Mouse (Mus musculus) embryonic facial prominence, embryonic 15.5 days (tissue): Measurements from ENCODE around the gene Ncoa7. TPM values are rescaled to one million over a fixed set of nuclear protein-coding genes. Genes with fewer than 3 reads are reported as not detected.
A peak's percentile ranks its signal among the peaks of the same experiment; 100 is the strongest.

ENCODE experiments used
- ATAC-seq: fragments of 200-750 bp; cut with Nextera tagmentation; 2 replicates; pipeline ENCODE4 v1.8.0; 2017; ENCODE audit warnings: low read depth, moderate TSS enrichment; ENCODE audit not compliant: insufficient number of reproducible peaks, low FRiP score, low TSS enrichment
- H3K27ac ChIP-seq: fragments of 300-500 bp; sonication (generic); replicated peaks from 2 replicates; pipeline ENCODE4 v1.5.1; 2015; ENCODE audit warnings: mild to moderate bottlenecking, inconsistent platforms
- H3K27me3 ChIP-seq: fragments of 300-500 bp; sonication (generic); 2 replicates; pipeline ENCODE4 v1.6.1; 2015; ENCODE audit warnings: inconsistent platforms
- H3K36me3 ChIP-seq: fragments of 300-500 bp; sonication (generic); 2 replicates; pipeline ENCODE4 v1.6.1; 2015; ENCODE audit warnings: mild to moderate bottlenecking, inconsistent platforms
- H3K4me1 ChIP-seq: fragments of 300-500 bp; sonication (generic); 2 replicates; pipeline ENCODE4 v1.6.1; 2015; ENCODE audit warnings: inconsistent platforms
- H3K4me2 ChIP-seq: fragments of 300-500 bp; sonication (generic); replicated peaks from 2 replicates; pipeline ENCODE4 v1.6.1; 2015; ENCODE audit warnings: mild to moderate bottlenecking, inconsistent platforms
- H3K4me3 ChIP-seq: fragments of 300-500 bp; sonication (generic); replicated peaks from 2 replicates; pipeline ENCODE4 v1.5.1; 2015; ENCODE audit warnings: mild to moderate bottlenecking, inconsistent platforms
- H3K9ac ChIP-seq: fragments of 300-500 bp; sonication (generic); 2 replicates; pipeline ENCODE4 v1.6.1; 2015; ENCODE audit warnings: inconsistent platforms
- H3K9me3 ChIP-seq: fragments of 300-500 bp; sonication (generic); replicated peaks from 2 replicates; pipeline ENCODE4 v1.6.1; 2016; ENCODE audit warnings: inconsistent platforms
- WGBS: fragments of 180-500 bp; shearing (Covaris S2); methylation state at CpG from one replicate; pipeline ENCODE4 v1.1.7; 2015; 5-methylcytosine and 5-hydroxymethylcytosine counted together
- polyA plus RNA-seq: library from polyadenylated mRNA; unstranded; fragments of >200 nt; fragmentation: Nextera tagmentation; extraction: Ambion mirVana; gene quantifications from 2 replicates; pipeline ENCODE4 v1.2.1, GENCODE M21; 2015

Gene Ncoa7
- polyA plus RNA-seq, 1 experiment from 2014 or later: 8.8 TPM

GRCm38 (mm10) chr10:30618091-30618917 is 184.8 kb downstream of the Ncoa7 start:
- under 1% methylated on average over 49 of the region's 49 CpGs for WGBS
- Histone ChIP-seq H3K4me2 (peak overlapping the region; percentile 71), H3K9ac (peak overlapping the region; percentile 57), H3K4me1 (0 out of 2 replicates have a peak, but pooled peaks cover 3% of the 10 kb centered on the region), H3K9me3 (no peaks in the 10 kb centered on the region), H3K36me3 (no peaks in the 10 kb centered on the region), H3K4me3 (peak overlapping the region; percentile 62), H3K27me3 (no peaks in the 10 kb centered on the region), H3K27ac (peak overlapping the region; percentile 97)
- peak; percentile 100 for ATAC-seq

DNA sequence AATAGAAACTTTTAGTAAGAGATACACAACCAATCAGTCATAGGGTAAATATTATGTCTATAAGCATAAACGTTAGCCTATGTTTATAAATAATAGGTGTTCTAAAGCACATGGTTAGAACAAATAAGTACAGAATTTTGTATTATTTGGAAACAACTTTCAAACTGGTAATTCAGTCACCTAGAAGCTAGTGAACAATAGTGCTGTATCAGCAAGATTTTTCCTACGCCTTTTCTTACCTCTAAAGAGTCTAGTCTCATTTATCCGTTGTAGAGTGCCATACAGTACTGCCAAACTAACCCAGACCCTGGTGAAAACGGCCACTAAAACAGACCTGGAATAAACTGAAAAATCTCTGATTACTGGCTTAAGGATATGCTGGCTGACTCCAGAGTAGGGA is 190.1 kb downstream of the Ncoa7 start:
- H3K9me3 ChIP-seq: no peaks in the 10 kb centered on the region
- no peaks in the 10 kb centered on the region; the same call in 1 of the 2 replicates for H3K36me3 ChIP-seq
- H3K4me2 ChIP-seq: no peak overlapping the region
- no peak overlapping the region for H3K9ac ChIP-seq
- H3K4me3 ChIP-seq: no peak overlapping the region
- 0 out of 2 replicates have a peak, but pooled peaks cover 3% of the 10 kb centered on the region for H3K4me1 ChIP-seq
- WGBS: 83% methylated on average over 4 of the region's 4 CpGs
- no peaks in the 10 kb centered on the region for H3K27me3 ChIP-seq
- ATAC-seq: no peak
- no peak overlapping the region for H3K27ac ChIP-seq

- H3K27ac ChIP-seq: no peak overlapping the region
- H3K27me3 ChIP-seq: no peaks in the 10 kb centered on the region
- no peak for ATAC-seq
- H3K9ac ChIP-seq: no peak overlapping the region
- no peaks in the 10 kb centered on the region for H3K4me1 ChIP-seq
- no peak overlapping the region for H3K4me3 ChIP-seq
- no peaks in the 10 kb centered on the region; the same call in 1 of the 2 replicates for H3K36me3 ChIP-seq
- H3K9me3 ChIP-seq: no peaks in the 10 kb centered on the region
- no peak overlapping the region for H3K4me2 ChIP-seq
Measured at GRCm38 (mm10) chr10:30609614-30610013, 193.5 kb downstream of the Ncoa7 start.

DNA sequence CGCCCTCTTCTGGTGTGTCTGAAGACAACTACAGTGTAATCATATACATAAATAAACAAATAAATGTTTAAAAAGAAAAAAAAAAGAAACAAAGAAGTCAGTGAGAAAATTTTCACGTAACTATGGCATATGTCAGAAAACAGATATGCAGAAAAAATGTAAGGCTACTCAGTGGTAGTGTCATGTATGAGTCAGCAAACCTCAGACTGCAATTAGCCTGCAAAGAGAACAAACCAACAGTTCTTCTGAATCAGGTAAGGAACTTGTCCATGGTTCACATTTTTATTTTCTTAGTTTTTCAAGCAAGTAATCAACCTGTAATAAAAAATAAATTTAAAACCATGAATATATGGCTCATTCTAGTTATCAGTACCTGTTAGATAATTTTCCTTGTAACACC is 195.0 kb downstream of the Ncoa7 start:
- Histone ChIP-seq H3K9me3 (no peaks in the 10 kb centered on the region), H3K4me2 (no peak overlapping the region), H3K4me1 (no peaks in the 10 kb centered on the region), H3K27me3 (no peaks in the 10 kb centered on the region), H3K9ac (no peak overlapping the region), H3K27ac (no peak overlapping the region), H3K4me3 (no peak overlapping the region), H3K36me3 (no peaks in the 10 kb centered on the region; the same call in 1 of the 2 replicates)
- no peak for ATAC-seq
- 62% methylated on average over 2 of the region's 2 CpGs for WGBS

- peak within 1 kb of the TSS; percentile 67 for H3K4me2 ChIP-seq
- H3K27ac ChIP-seq: peak within 1 kb of the TSS; percentile 89
- H3K27me3 ChIP-seq: no peaks in the 10 kb centered on the region
- 0 out of 2 replicates have a peak, but pooled peaks cover 11% of the 10 kb centered on the region for H3K4me1 ChIP-seq
- under 1% methylated on average over 28 of the region's 28 CpGs for WGBS
- H3K4me3 ChIP-seq: peak within 1 kb of the TSS; percentile 78
- ATAC-seq: peak; percentile 92
- H3K9me3 ChIP-seq: no peaks in the 10 kb centered on the region
- H3K9ac ChIP-seq: peak within 1 kb of the TSS; percentile 74
- H3K36me3 ChIP-seq: peaks cover 8% of the 10 kb centered on the region; the same call in 1 of the 2 replicates
Measured at GRCm38 (mm10) chr10:30600542-30600966, 202.6 kb downstream of the Ncoa7 start, which contains the start of gene Trmt11. Gene Trmt11 (minus strand): TSS chr10:30600749.

- Histone ChIP-seq H3K4me3 (peak overlapping the region; percentile 78), H3K27ac (peak overlapping the region; percentile 89), H3K36me3 (peaks cover 10% of the 10 kb centered on the region; the same call in 1 of the 2 replicates), H3K4me2 (peak overlapping the region; percentile 67), H3K9ac (peak overlapping the region; percentile 74), H3K9me3 (no peaks in the 10 kb centered on the region), H3K4me1 (0 out of 2 replicates have a peak, but pooled peaks cover 11% of the 10 kb centered on the region), H3K27me3 (no peaks in the 10 kb centered on the region)
- ATAC-seq: peak; percentile 77
- WGBS: 0% methylated on average over 21 of the region's 27 CpGs
Measured at GRCm38 (mm10) chr10:30600094-30600534, 203.0 kb downstream of the Ncoa7 start.

- WGBS: 67% methylated on average over 5 of the region's 5 CpGs
- Histone ChIP-seq H3K4me3 (no peak overlapping the region), H3K27me3 (no peaks in the 10 kb centered on the region), H3K9ac (no peak overlapping the region), H3K4me1 (no peaks in the 10 kb centered on the region), H3K36me3 (peaks cover 34% of the 10 kb centered on the region), H3K27ac (no peak overlapping the region), H3K9me3 (no peaks in the 10 kb centered on the region), H3K4me2 (no peak overlapping the region)
- ATAC-seq: no peak
Measured at GRCm38 (mm10) chr10:30587037-30587436, 216.1 kb downstream of the Ncoa7 start.

DNA sequence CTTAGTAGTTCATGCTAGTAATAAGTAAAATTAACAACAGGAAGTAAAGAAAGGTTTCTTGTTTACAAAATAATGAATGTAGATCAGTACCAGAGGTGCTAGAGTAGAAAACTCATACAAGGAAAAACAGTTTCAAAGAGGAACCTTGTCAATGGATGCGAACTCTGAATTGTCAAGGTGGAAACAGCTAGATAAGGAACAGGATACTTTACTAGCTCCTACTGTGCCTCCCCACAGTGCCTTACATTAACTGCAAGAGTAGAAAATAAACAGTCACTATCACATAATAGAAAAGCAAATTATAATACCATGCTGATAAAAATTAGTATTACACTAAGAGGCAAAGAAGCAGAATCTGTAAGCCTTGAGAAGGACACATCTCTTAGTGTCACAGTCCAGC is 217.4 kb downstream of the Ncoa7 start:
- Histone ChIP-seq H3K4me2 (no peak overlapping the region), H3K27me3 (no peaks in the 10 kb centered on the region), H3K27ac (no peak overlapping the region), H3K9me3 (no peaks in the 10 kb centered on the region), H3K36me3 (peaks cover 36% of the 10 kb centered on the region), H3K4me3 (no peak overlapping the region), H3K4me1 (no peaks in the 10 kb centered on the region), H3K9ac (no peak overlapping the region)
- 94% methylated on average over 1 of the region's 1 CpGs for WGBS
- ATAC-seq: no peak

Other genes starting within 250 kb of the Ncoa7 start
- gene Trmt11, start 202.6 kb downstream of the Ncoa7 start, polyA plus RNA-seq: 23.0 and 24.6 TPM in 2 replicates
- 20.1 and 21.5 TPM in 2 replicates for gene Hint3, start 173.7 kb downstream of the Ncoa7 start, polyA plus RNA-seq
- gene Hey2, start 39.5 kb upstream of the Ncoa7 start, polyA plus RNA-seq: 6.4 and 7.1 TPM in 2 replicates